Mouse (Mus musculus) layer of hippocampus, adult 9-10 months (tissue): ENCODE results near the gene Rnf150.

ENCODE experiments used
- DNase-seq: peaks from one replicate; pipeline ENCODE4 v3.0.0; 2022; ENCODE audit warnings: low spot score

Rnf150 gene

GRCm38 (mm10) chr8:82863041-82863744, at the start of gene Rnf150:
TSS of gene Rnf150 (plus strand) at chr8:82863356.
- peak; percentile 73 for DNase-seq

GRCm38 (mm10) chr8:82826135-82827046, 36.8 kb upstream of the Rnf150 start:
- DNase-seq = no peak

DNA sequence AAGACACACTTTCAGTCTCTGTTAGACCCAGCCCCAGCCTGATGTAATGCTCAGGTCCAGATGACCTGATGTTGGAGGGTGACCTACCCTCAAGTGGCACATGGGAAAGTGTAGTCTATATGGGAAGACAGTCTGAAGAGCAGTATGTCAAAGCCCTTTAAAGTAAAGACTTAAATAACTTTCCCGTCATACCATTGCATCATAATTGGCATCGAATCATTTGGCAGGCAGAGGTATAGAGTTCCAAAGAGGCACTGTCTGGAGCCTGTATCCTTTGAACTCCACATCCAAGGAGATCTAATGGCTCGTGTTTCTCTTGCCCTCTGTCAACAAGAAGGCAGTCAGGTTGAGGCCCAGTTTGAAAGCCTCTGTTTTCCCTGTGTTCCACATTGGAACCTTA, 22.7 kb upstream of the Rnf150 start:
- no peak for DNase-seq

DNA sequence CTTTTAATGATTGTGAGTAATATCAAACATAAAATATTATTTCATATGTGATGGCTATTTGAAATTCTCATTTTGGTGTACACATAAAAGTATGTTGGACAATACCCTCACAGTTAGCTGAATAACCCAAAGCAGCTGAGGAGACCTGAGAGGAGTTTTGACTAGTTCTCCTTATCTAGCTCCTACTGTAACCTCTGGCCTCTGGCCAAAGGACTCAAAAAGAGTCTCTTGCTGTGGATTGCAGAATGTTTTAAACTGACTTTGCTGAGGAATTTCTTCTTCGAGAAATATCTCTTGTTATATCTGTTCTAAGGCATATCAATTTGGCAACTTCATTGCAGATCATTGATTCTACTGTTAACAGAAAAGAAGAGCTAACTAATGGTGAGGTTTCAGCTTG, 22.2 kb upstream of the Rnf150 start:
- DNase-seq = no peak

DNA sequence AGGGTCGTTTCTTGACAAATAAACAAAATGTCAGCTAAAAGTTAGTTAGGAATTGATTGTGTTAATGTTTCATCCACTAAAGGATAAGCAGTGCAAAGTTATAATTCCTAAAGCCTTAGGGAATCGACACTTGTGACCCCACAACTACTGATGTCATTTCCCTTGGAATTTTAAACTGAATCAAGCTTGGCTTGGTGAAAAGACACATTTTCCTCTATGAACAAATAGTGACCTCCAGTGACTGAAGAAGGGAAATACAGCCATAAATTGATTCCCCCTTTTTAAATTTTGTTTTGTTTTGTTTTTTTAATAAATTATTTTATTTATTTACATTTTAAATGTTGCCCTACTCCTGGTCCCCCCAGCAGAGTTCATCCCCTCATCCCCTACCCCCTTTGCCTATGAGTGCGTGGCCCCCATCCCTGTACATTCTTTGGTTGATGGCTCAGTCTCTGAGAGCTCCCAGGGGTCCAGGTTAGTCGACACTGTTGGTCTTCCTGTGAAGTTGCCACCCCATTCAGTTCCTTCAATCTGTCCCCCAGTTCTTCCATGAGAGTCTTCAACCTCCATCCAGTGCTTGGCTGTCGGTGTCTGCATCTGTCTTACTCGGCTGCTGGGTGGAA, 21.5 kb upstream of the Rnf150 start:
- no peak for DNase-seq

- no peak for DNase-seq
These were observed 19.5 kb upstream of the Rnf150 start for GRCm38 (mm10) chr8:82843697-82844096.

DNA sequence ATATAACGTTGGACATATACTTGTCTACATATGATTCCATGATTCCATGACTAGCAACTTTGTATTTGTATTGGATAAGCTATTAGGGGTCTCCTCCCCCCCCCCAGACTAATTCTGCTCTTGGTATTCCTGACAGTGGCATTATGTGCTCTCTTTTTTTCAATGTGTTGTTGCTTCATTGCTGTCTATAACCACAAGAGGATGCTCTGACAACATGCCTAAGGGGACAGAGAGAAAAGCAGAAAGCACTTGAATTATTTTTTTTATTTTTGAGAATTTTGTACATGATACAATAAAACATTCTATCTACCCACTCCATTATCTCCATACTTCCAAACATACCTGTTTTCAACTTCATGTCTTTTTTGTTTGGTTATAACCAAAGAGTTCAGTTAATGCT, 18.7 kb upstream of the Rnf150 start:
- DNase-seq = no peak

DNA sequence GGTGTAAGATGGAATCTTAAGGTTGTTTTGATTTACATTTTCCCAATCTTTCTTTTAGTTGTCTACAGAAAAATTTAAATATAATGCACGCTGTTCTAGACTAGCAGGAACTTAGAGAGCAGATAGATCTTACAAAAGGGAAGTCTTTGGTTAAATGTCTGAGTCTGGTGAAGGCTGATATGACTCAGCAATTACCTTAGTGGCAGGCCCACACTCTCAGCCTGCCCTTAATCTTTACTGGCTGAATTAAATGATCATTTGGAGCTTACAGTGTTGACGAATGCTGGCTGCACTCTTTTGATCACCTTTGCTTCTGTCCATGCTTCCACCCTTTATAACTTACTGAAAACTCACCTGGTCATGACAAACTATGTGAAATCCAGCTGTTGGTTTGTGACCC, 17.1 kb upstream of the Rnf150 start:
- no peak for DNase-seq

GRCm38 (mm10) chr8:82846730-82847129, 16.4 kb upstream of the Rnf150 start:
- no peak for DNase-seq

- DNase-seq = no peak
These were observed 4.4 kb upstream of the Rnf150 start for GRCm38 (mm10) chr8:82858541-82859342.

DNA sequence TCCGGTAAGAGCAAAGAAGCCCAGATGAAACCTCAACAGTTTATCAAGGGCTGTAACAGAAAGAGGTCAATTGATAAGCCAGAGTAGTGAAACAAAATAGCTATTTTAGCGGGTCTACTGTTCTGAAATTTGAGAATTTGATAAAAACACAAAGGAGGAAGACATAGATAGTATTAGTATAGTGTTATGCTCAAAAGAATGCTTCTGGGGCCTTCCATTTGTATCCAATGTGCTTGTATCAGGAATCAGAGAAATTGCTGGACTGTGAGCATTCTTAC, 3.9 kb upstream of the Rnf150 start:
- DNase-seq = no peak

DNA sequence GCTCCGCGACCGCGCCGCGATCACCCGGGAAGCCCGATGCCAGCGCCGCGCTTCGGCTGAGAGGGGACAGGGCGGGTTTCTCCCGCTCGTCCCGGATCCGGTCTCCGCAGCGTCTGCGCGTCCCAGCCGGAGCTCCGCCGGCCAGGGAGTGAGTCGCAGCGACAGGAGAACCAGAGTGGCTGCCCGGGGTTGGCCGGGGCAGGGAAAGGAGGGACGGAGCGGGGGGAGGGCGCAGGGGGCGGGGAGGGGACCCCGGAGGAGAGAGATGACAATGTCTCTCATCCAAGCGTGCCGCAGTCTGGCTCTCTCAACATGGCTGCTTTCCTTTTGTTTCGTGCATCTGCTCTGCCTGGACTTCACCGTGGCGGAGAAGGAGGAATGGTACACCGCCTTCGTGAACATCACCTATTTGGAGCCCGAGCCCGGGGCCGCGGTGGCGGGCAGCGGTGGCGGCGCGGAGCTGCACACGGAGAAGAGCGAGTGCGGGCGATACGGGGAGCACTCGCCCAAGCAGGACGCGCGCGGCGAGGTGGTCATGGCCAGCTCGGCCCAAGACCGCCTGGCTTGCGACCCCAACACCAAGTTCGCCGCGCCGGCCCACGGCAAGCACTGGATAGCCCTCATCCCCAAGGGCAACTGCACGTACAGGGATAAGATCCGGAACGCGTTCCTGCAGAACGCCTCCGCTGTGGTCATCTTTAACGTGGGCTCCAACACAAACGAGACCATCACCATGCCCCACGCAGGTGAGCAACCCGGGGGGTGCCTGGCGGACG, 777 bp downstream of the Rnf150 start:
- DNase-seq = peak; percentile 15

DNA sequence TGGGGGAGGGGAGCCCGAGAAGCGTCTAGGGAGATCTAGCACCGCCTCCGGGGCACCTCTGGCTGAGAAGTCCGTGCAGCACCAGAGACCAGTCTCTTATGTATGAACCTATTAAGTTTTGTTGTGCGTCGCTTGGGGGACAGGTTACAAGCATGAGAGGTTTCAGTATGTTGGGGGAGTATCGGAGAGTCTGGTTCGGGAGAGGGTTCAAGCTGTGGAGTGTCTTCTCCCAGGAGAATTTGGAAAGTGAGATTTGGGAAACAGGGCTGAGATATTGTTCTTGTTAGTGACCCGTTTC, 1.3 kb downstream of the Rnf150 start:
- no peak for DNase-seq

DNA sequence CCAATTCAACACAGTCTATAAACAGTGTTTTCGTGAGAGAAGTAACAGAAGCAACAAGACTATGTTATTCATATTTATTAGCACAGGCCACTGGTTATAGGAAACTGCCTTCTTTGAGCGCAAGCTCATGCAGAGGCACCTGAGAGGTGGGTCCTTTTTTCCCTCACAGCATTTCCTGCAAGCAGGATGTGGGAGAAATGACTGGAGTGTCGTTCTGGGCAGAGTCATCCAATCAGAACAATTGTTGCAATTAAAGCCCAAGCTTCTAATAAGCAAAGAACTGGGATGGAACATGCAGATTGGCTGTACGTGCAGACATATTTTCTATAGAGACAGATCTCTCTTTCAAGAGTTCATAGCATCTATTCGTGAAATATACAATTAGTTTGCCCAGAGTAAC, 2.1 kb downstream of the Rnf150 start:
- no peak for DNase-seq

DNA sequence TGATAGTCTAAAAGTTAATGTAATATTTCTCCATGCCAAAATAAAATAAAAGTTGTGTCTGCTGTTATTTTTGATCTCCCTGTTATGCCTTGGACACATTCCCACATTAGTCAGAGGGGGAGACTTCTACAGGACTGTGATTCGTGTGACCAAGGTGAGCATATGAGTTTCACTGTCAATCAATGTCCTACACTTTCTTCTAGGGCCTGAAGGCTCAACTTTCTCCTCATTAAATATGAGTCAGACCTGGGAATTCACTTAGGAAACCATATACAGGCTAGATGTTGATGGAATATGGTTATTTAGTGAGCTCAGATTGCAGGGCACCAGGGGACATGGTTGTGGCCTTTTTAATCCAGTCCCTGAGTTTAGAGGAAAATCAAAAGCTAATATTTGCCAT, 3.1 kb downstream of the Rnf150 start:
- DNase-seq = no peak

- no peak for DNase-seq
These were observed 7.8 kb downstream of the Rnf150 start for GRCm38 (mm10) chr8:82870840-82871490.

DNA sequence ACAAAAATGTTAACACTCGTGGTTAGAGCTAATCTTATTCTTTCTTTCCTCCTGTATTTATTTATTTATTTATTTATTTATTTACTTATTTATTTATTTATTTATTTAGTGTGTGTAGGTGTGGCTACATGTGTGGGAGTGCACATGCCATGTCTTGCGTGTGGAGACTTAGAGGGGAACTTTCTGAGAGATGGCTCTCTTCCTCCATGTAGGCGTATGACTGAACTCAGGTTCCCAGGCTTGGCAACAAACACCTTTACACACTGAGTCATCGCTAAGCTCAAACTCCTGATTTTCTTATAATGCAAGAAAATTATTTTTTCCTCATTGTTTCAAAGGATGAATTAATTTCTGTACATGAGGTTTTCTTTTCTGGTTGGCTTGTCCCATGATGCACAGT, 8.8 kb downstream of the Rnf150 start:
- DNase-seq = no peak

DNA sequence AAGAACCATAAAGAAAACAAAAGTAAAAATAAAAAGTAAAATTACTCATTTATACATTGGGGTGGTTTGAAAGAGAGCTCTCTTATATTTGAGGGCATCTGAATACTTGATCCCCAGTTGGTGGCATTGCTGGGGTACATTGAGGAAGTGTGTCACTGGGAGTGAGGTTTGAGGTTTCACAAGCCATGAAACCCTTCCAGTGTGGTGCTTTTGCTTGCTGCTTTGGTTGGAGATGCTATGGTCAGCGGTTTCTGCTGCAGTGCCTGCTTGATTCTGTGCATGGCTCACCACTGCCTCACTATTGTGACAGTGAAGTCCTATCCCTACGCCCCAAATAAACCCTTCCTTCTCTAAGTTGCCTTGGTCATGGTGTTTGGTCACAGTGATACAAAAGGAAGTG, 10.9 kb downstream of the Rnf150 start:
- DNase-seq = no peak

- no peak for DNase-seq
These were observed 12.0 kb downstream of the Rnf150 start for GRCm38 (mm10) chr8:82875135-82875534.

DNA sequence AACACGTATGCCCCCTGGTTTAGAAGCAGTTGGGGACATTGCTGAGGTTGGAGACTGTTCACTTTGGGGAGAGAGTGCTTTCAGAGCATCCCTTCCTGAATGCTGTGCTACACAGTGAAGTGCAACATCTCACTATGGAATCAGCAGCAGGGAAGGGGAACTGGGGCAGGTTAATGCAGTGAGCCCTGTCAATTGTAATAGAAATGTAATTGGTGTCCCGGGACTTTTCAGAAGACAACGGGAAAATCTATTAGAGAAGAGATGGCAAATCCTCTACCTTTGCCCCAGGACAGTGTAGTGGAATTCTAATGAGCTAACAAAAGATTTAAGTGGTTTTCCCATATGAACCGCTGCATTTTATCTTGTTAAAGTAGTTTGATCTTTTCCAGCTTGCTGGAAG, 21.3 kb downstream of the Rnf150 start:
- no peak for DNase-seq

DNA sequence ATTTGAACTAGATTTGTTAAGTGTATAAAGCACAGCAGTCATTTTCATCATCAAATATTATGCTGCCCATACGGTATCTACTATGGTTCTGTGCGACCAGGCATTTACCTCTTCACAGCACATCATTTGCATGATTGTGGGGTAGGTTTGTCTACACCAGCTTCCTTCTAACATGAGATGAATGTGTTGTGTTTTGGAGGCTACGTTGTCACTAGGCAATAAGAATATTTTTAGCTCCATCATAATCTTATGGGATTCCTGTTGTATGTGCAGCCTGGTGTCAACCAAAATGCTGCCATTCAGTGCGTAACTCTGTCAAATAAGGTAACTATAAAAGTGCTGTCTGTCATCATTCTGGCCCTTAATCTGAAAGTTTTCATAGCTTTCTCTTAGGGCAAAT, 24.1 kb downstream of the Rnf150 start:
- no peak for DNase-seq
